Mouse (Mus musculus): ENCODE data around the gene Ccdc106. TPM values are rescaled to one million over a fixed set of nuclear protein-coding genes. Genes with fewer than 3 reads are reported as not detected.
"Not testable (repeated sequence)": the region's sequence is repeated elsewhere in the genome, so short reads cannot be mapped to it uniquely, and the experiment has no call there.

The Ccdc106 gene
- total and polyA plus RNA-seq, 3 experiments, result 0.52 to 0.81 TPM; not detected in 1

- in situ Hi-C loops (cut with MboI; ENCODE audit: low pct_ligation_motif_present, low pct_unique_long_range_greater_than_20kb, low sequenced_read_pairs) (no loop called here), dilution Hi-C loops (cut with MboI; ENCODE audit: extremely low pct_ligation_motif_present, extremely low pct_unique_long_range_greater_than_20kb, low sequenced_read_pairs) (no loop called here)
- peaks cover 83 to 89% of the 10 kb centered on the region in 2 experiments for H3K36me3 ChIP-seq (replicated peaks in 1 of 2; ENCODE audit: control insufficient read depth in 1 of 2, insufficient read depth in 1 of 2, low read length in 1 of 2)
- H3K27ac ChIP-seq (ENCODE audit: insufficient read depth, low read depth), result no peak overlapping the region
- no peaks in the 10 kb centered on the region for H3K9me3 ChIP-seq (replicated peaks; ENCODE audit: low read length)
- no peak overlapping the region for H3K4me2 ChIP-seq (ENCODE audit: insufficient read depth, low read depth, poor library complexity, severe bottlenecking)
- H3K9ac ChIP-seq (ENCODE audit: insufficient read depth, low read depth), result no peak overlapping the region
- peaks cover 5 to 27% of the 10 kb centered on the region in 2 experiments for H3K4me1 ChIP-seq (ENCODE audit: control insufficient read depth in 1 of 2, insufficient read depth in 2 of 2)
- peaks cover 69% of the 10 kb centered on the region for H3K79me2 ChIP-seq (replicated peaks; ENCODE audit: control insufficient read depth, extremely low read depth, insufficient read depth, poor library complexity, severe bottlenecking)
- TF ChIP-seq MYC (IDR thresholded peaks at IDR 0.05; ENCODE audit: low read depth, low read length), result no peak
- TF ChIP-seq ZC3H11A (IDR thresholded peaks at IDR 0.05; ENCODE audit: low read depth, low read length), result no peak
- no peak for TF ChIP-seq MAX (IDR thresholded peaks at IDR 0.05; ENCODE audit: low read length)
- TF ChIP-seq HCFC1 (IDR thresholded peaks at IDR 0.05; ENCODE audit: low read depth, low read length), result no peak
- no peak for TF ChIP-seq BHLHE40 (IDR thresholded peaks at IDR 0.05; ENCODE audit: low read depth, low read length)
- TF ChIP-seq IRF4 (IDR thresholded peaks at IDR 0.05; ENCODE audit: low read depth, low read length), result no peak
- no peak for TF ChIP-seq MAZ (IDR thresholded peaks at IDR 0.05; ENCODE audit: low read depth, low read length)
- no peak for TF ChIP-seq NRF1 (IDR thresholded peaks at IDR 0.05; ENCODE audit: low read depth, low read length)
- TF ChIP-seq ZKSCAN1 (IDR thresholded peaks at IDR 0.05; ENCODE audit: borderline replicate concordance, low read depth, low read length), result no peak
- TF ChIP-seq SIN3A (IDR thresholded peaks at IDR 0.05; ENCODE audit: low read length), result no peak
- no peak for TF ChIP-seq PAX5 (IDR thresholded peaks at IDR 0.05; ENCODE audit: low read length)
- TF ChIP-seq ETS1 (conservative IDR thresholded peaks at IDR 0.05; ENCODE audit: low read depth, low read length), result no peak
- no peak for TF ChIP-seq CHD2 (IDR thresholded peaks at IDR 0.05; ENCODE audit: low read length)
- TF ChIP-seq EP300 (IDR thresholded peaks at IDR 0.05; ENCODE audit: low read length), result no peak
- TF ChIP-seq GABPA (IDR thresholded peaks at IDR 0.05; ENCODE audit: insufficient replicate concordance, low read depth, low read length), result no peak
- no peak for TF ChIP-seq E2F4 (IDR thresholded peaks at IDR 0.05; ENCODE audit: insufficient replicate concordance, low read depth, low read length)
- no peak for TF ChIP-seq CTCF (conservative IDR thresholded peaks at IDR 0.05 in 1 of 2, IDR thresholded peaks at IDR 0.05 in 1 of 2; ENCODE audit: low read depth in 2 of 2, low read length in 2 of 2)
- DNase-seq (ENCODE audit: extremely low read depth), result no peak
- no peaks in the 10 kb centered on the region for H3K27me3 ChIP-seq (replicated peaks)
- no peak overlapping the region for H3K4me3 ChIP-seq (replicated peaks in 1 of 3; ENCODE audit: low read depth in 2 of 3, low read length in 2 of 3, poor library complexity in 1 of 3)
These were observed 54.6 kb downstream of the Ccdc106 start for GRCm38 (mm10) chr7:5074984-5075383.

GRCm38 (mm10) chr7:5076931-5077330, 56.6 kb downstream of the Ccdc106 start:
- H3K4me1 ChIP-seq (ENCODE audit: control insufficient read depth in 1 of 2, insufficient read depth in 2 of 2), result peaks cover 5 to 29% of the 10 kb centered on the region in 2 experiments
- 0 out of 2 replicates have a peak overlapping the region, but pooled peaks have one; percentile 33 for H3K27ac ChIP-seq (ENCODE audit: insufficient read depth, low read depth)

GRCm38 (mm10) chr7:5079365-5080009, 59.1 kb downstream of the Ccdc106 start:
- Histone ChIP-seq H3K4me1 (ENCODE audit: control insufficient read depth in 1 of 2, insufficient read depth in 2 of 2) (peaks cover 5 to 35% of the 10 kb centered on the region in 2 experiments), H3K27ac (ENCODE audit: insufficient read depth, low read depth) (peak overlapping the region; percentile 60), H3K9ac (ENCODE audit: insufficient read depth, low read depth) (peak overlapping the region; percentile 43; the same call in 1 of the 2 replicates), H3K79me2 (replicated peaks; ENCODE audit: control insufficient read depth, extremely low read depth, insufficient read depth, poor library complexity, severe bottlenecking) (peaks cover 57% of the 10 kb centered on the region), H3K4me2 (ENCODE audit: insufficient read depth, low read depth, poor library complexity, severe bottlenecking) (peak overlapping the region; percentile 48), H3K4me3 (replicated peaks in 1 of 3; ENCODE audit: low read depth in 2 of 3, low read length in 2 of 3, poor library complexity in 1 of 3) (peak overlapping the region in 2 of 3 experiments; percentile 57 to 93), H3K36me3 (replicated peaks in 1 of 2; ENCODE audit: control insufficient read depth in 1 of 2, insufficient read depth in 1 of 2, low read length in 1 of 2) (peaks cover 39 to 51% of the 10 kb centered on the region in 2 experiments)
- dilution Hi-C loops (cut with MboI; ENCODE audit: extremely low pct_ligation_motif_present, extremely low pct_unique_long_range_greater_than_20kb, low sequenced_read_pairs); H3K27me3 ChIP-seq (replicated peaks); DNase-seq (ENCODE audit: extremely low read depth); in situ Hi-C loops (cut with MboI; ENCODE audit: low pct_ligation_motif_present, low pct_unique_long_range_greater_than_20kb, low sequenced_read_pairs); H3K9me3 ChIP-seq (replicated peaks; ENCODE audit: low read length): not testable (repeated sequence)

More at GRCm38 (mm10) chr7:5076931-5077330, 56.6 kb downstream of the Ccdc106 start:
- dilution Hi-C loops (cut with MboI; ENCODE audit: extremely low pct_ligation_motif_present, extremely low pct_unique_long_range_greater_than_20kb, low sequenced_read_pairs) (no loop called here), in situ Hi-C loops (cut with MboI; ENCODE audit: low pct_ligation_motif_present, low pct_unique_long_range_greater_than_20kb, low sequenced_read_pairs) (no loop called here)
- H3K36me3 ChIP-seq (replicated peaks in 1 of 2; ENCODE audit: control insufficient read depth in 1 of 2, insufficient read depth in 1 of 2, low read length in 1 of 2), result peaks cover 65 to 71% of the 10 kb centered on the region in 2 experiments
- no peaks in the 10 kb centered on the region for H3K9me3 ChIP-seq (replicated peaks; ENCODE audit: low read length)
- no peak overlapping the region for H3K9ac ChIP-seq (ENCODE audit: insufficient read depth, low read depth)
- DNase-seq (ENCODE audit: extremely low read depth), result no peak
- no peak overlapping the region for H3K4me2 ChIP-seq (ENCODE audit: insufficient read depth, low read depth, poor library complexity, severe bottlenecking)
- no peaks in the 10 kb centered on the region for H3K27me3 ChIP-seq (replicated peaks)
- TF ChIP-seq HCFC1 (IDR thresholded peaks at IDR 0.05; ENCODE audit: low read depth, low read length) (no peak), JUND (conservative IDR thresholded peaks at IDR 0.05; ENCODE audit: low read depth, low read length) (no peak), SMC3 (IDR thresholded peaks at IDR 0.05; ENCODE audit: low read depth, low read length) (no peak), E2F4 (IDR thresholded peaks at IDR 0.05; ENCODE audit: insufficient replicate concordance, low read depth, low read length) (no peak), UBTF (IDR thresholded peaks at IDR 0.05; ENCODE audit: low read depth, low read length) (no peak), ZNF384 (IDR thresholded peaks at IDR 0.05; ENCODE audit: low read depth, low read length) (no peak), USF2 (conservative IDR thresholded peaks at IDR 0.05; ENCODE audit: low read depth, low read length) (no peak), EP300 (IDR thresholded peaks at IDR 0.05; ENCODE audit: low read length) (no peak), NELFE (IDR thresholded peaks at IDR 0.05; ENCODE audit: low read depth, low read length) (no peak), MXI1 (IDR thresholded peaks at IDR 0.05; ENCODE audit: low read depth, low read length) (no peak), CHD2 (IDR thresholded peaks at IDR 0.05; ENCODE audit: low read length) (no peak), TCF12 (IDR thresholded peaks at IDR 0.05; ENCODE audit: low read depth, low read length) (no peak), ZC3H11A (IDR thresholded peaks at IDR 0.05; ENCODE audit: low read depth, low read length) (no peak), RCOR1 (conservative IDR thresholded peaks at IDR 0.05; ENCODE audit: low read depth, low read length) (no peak)
- H3K79me2 ChIP-seq (replicated peaks; ENCODE audit: control insufficient read depth, extremely low read depth, insufficient read depth, poor library complexity, severe bottlenecking), result peaks cover 68% of the 10 kb centered on the region
- H3K4me3 ChIP-seq (replicated peaks in 1 of 3; ENCODE audit: low read depth in 2 of 3, low read length in 2 of 3, poor library complexity in 1 of 3), result no peak overlapping the region

Measured in CH12.LX (cell line).